Mouse (Mus musculus) hematopoietic stem cell, adult 5-6 weeks (primary cell): Measurements from ENCODE around the gene Mrpl42. TPM values are rescaled to one million over a fixed set of nuclear protein-coding genes. Genes with fewer than 3 reads are reported as not detected.

Source experiments
- ATAC-seq, 2 experiments: fragments of 125-278 bp in 1 of 2; replicated peaks in 1 of 2; 2 replicates each; pipeline ENCODE4 v1.8.0; 2016 to 2017; ENCODE audit warnings: inconsistent platforms in 2 of 2, mild to moderate bottlenecking in 2 of 2, moderate number of reproducible peaks in 2 of 2, low read depth in 1 of 2, moderate TSS enrichment in 1 of 2; ENCODE audit not compliant: low FRiP score in 2 of 2, poor library complexity in 2 of 2, severe bottlenecking in 2 of 2, insufficient read depth in 1 of 2, low TSS enrichment in 1 of 2
- total RNA-seq: library from RNA; stranded (forward); fragments of 172-1452, 232-1000 nt; gene quantifications from 2 replicates; pipeline ENCODE4 v1.2.3, GENCODE M21; 2017

The Mrpl42 gene
- total RNA-seq, 1 experiment from 2014 or later: 186 TPM

DNA sequence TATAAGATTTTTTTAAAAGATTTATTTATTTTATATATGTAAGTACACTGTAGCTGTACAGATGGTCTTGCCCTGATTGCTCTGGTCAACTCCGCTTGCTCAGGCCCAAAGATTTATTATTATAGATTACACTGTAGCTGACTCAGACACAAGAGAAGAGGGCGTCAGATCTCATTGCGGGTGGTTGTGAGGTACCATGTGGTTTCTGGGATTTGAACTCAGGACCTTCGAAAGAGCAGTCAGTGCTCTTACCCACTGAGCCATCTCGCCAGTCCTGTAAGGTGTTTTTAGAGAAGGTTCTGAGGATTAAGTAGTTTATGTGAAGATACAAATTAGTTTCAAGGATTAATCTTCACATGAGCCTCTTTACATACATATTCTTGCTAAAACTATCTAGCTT lies 24.1 kb upstream of the Mrpl42 start:
- ATAC-seq: no peak

DNA sequence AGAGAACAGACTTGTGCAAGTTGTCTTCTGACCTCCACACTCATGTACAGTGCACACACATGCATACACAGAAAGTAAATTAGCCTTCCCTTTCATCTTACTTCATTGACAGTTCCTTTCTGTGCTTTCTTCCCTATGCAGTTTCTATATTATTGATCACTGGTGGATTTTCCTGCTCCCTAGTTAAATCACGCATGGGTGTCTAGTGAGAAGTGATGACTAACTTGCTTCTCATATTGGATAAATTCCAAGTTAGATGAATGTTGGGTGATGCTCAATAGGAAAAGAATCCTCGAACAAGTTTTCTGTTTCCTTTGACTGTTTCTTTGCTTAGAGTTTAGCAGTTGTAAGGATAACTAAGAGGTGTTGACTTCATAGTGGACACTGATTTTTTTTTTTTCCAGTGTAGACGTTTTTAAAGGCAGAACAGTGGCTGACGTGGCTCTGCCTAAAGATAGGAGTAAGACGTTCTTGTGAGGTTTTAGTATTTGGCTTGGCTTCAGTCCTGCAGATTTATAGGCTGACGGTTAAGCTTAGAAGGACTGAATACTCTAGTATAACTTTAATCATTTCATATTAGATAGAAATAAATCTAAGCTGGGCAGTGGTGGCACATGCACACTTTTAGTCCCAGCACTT lies 23.4 kb upstream of the Mrpl42 start:
- no peak for ATAC-seq

DNA sequence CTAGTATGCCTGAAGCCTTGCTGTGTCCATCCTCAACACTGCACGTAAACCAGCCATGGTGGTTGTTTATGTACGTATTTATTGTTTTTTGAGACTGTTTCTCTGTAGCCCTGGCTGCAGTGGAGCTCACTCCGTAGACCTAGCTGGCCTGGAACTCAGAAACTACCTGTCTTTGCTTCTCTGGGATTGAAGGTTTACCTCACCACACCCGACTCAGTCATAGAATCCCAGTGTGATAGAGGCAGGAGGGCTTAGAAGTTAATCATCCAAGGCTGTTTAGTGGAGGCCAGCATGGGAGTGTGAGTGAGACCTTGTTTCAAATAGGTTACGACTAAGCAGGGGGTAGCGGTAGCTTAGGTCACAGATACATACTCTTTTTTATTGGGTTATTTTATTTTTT lies 15.9 kb upstream of the Mrpl42 start:
- no peak for ATAC-seq

DNA sequence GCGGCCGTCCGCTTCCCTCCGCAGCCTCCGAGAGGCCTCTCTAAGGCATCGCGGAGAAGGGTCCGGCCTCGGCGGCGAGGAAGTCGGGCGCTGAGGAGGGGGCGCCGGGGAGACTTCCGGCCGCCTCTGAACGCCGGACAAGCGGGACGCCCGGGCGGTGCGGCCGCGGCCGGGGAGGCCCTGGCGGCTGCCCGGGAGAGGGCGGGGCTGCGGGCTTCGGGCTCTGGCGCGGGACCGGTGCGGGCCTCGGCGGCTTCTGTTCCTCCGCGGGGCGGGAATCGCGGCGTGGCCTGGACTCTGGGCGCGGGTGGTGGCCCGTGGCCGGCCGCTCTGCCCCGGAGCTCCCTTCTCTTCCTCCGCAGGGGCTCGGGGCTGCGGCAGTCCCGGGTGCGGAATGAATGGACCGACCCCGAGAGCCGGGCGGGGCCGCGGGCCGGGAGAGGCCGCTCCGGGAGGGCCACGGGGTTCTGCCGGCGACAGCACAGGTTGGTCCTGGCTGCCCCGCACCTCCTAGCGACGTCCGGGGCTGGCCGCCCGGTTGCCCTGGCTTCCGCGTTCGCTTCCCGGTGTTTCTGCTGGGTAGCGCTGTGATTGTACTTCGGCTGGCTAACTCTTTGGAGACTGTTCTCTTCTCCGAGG lies 13.7 kb upstream of the Mrpl42 start:
- 0 out of 4 replicates have a peak, but pooled peaks of 1 of the 2 experiments have one; percentile 5 for ATAC-seq

DNA sequence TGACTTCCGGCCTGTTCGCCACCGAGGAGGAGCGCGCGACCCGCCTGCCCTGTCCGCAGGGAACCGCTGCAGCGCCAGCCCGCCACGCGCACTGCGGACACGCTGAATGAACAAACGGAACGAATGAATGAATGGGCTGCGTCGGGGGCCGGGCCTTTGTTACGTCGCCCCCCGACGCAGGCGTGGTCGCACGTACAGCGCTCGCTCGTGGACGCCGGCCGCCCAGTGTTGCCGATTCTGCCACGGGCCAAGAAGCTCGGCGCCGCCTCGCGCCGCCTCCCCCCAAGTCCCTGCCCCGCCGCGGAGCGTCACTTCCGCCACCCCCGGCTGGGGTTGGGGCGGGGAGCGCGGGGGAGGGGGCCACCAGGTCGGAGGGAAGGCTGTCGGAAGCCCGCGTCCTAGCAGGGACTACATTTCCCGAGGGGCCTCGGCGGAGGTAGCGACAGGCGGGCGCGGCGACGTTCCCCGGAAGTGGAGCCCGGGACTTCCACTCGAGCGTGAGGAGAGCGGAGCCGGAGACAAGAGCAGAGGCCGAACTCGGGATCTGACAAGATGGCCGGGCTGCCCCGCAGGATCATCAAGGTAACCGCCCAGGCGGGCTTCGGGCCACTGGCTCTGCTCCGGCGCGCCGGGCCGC lies 13.0 kb upstream of the Mrpl42 start, which contains the start of gene Ube2n:
Ube2n (plus strand) TSS at position 490 of the 637 bp plus-strand sequence.
- peak; percentile 90 to 94 for ATAC-seq

DNA sequence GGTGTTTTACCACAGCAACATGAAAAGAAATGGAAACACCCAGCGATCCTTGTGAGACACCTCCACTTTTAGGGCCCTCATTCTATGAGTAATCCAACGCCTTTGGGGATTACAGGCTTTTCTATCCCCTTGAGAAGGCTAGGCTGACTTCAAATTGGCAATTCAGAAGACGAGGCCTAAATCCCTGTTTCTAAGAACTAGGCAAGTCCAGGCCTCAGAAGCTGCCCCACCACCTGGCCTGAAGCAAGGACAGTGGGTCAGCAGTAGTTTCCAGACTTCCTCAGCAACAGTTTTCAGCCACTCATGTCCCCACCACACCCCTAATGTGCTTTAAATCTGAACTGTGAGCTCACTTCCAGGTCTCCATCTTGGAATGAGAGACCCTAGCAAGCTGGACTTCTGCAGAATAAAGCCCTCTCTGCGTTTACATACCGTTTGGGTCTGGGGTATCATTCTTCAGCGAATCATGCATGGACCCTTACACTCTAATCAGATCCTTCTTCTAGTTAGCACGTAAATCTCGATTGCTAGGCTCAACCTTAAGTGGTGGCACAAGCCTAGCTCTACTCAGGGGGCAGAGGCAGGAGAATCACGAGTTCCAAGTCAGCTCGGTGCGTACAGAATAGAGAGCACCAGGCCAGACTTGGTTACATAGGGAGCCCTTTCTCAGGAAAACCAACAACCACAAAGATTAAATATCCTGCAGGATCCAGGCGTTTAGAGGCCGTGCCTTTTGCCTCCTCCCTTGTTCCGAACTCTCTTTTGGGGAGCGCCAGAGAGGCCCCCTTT lies 12.2 kb upstream of the Mrpl42 start:
- ATAC-seq: no peak

DNA sequence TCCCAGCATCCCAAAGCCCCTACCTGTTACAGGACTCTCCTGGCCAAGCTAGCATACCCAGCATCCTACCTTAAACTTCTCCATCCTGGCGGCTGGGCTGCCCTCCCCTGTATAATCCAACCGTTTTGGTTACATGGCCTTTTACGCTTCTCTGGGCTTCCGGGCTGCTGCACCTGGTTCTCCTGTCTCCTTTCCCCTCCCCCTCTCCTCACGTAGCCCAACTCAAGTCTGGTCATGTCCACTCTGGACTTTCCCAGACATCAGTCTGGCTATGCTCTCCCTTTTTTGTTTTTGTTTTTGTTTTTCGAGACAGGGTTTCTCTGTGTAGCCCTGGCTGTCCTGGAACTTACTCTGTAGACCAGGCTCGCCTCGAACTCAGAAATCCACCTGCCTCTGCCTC lies 10.9 kb upstream of the Mrpl42 start:
- ATAC-seq: no peak

DNA sequence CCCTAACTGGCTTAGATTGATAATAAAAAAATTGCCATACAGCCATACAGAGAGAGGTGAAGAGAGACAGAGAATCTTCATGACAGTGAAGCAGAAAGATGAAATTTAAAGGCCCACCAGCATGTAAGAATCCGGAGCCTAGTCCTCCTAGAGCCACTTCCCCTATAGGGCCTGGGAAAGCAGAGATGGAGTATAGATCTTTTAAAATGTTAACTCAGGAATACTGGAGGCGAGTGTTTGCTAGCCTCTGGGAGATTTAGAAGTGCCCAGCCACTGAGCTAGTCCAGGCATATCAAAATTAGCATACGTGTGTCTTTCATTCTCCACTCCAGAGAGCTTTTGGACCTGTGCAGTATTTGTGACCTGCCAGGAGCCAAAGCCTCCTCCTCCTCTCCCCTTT lies 7.5 kb upstream of the Mrpl42 start:
- ATAC-seq: no peak

DNA sequence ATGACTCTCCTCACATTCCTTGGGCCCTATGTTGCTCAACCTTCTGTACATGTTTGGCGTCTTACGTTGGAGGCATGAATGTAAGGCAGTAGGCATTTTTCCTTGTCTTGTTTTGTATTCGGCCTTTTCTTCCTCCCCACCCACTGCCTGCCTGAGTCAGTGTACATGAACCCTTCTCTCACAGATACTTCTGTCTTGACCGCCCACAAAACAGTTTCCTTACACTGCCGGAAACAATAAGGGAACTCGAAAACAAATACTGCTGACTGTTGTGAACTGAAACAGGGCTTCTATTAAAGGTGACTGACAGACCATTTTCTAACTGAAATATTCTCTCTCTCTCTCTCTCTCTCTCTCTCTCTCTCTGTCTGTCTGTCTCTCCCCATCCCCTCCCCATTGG lies 7.1 kb upstream of the Mrpl42 start:
- peak; percentile 58 to 62; a peak in 2 of 4 replicates for ATAC-seq

DNA sequence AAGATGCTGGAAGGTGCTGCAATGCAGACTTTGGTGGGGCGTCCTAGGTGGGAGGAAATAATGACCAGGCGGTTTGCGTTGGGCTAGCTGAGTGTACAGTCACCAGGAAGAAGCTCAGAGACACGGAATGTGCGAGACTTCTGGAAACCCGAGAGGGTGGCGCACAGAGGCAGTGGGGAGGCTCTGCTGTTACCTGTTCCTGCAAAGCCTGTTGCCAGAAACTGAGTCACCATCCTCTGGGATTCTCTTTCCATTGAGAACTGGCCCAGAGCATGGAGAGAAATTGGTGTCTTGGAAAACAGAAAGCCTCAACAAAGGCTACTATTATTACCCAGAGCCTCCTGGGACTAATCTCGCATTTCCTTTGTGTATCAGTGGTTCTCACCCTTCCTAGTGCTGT lies 6.4 kb upstream of the Mrpl42 start:
- no peak for ATAC-seq

DNA sequence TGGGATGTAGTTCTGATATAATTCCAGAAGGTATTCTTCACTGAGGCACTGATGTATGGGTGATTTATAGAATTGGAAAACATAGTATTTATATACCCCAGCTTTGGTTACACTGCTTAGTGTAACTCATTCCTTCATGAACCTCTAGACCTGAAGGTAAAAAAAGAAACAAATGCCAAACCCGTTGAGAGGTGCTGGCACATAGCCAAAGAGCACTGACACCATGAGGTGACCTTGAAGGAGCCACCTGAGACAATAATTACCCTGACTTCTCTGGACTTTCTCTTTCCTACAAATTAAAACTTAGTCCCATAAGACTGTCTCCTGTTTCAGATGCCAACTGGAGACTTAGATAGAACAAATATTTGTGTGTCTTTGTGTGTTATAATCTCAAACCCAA lies 2.6 kb upstream of the Mrpl42 start:
- ATAC-seq: no peak

DNA sequence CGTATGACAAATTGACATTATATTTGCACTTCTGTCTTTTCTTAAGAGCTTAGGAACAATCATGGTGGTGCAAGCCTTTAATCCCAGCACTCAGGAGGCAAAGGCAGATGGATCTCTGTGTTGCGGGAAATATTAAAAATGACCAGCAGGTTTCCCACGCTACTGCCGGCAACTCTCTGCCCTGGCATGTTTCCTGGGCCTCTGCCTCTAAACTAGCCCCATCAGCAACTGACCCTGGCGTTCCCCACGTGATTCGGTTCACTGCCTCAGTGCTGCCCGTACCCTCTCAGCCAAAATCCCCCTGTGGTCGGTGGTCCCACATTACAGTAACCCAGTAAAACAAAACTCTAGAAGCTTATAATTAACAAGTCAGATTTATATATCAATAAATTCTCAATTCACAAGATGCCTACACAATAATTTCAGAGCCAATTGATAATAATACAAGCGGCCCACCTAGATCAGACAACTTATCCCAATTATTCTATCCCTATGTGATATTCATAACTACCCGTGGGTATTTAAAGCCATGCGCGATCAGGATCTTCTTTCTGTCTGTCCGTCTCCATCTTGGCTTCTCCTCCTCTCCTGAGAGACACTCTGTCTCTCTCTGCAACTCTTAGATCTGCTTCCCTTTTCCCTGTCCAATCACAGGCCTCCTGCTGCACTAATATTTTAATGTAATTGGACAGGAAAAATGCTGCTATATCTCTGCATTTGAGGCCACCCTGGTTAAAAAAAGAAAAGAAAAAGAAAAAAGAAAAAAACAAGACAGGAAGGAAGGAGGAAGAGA lies 1.9 kb upstream of the Mrpl42 start:
- no peak for ATAC-seq

DNA sequence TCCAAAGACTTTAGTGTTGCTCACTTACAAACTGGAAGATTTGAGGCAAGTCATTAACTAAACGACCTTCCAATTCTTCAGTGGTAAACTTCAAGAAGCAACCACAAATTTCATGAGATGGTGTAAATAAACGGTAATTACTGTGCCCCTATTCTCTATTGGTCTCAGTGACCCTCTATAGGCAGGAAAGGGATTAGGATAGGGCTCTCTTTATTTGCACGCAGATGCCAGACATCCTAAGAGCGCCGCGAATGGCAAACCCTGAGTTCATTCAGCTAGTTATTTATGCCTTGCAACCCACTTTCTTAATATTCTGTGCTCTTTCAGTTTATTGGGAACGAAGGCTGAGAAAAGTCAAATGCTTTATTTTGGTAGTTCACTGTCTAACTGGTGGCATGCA lies 707 bp downstream of the Mrpl42 start:
- ATAC-seq: no peak

DNA sequence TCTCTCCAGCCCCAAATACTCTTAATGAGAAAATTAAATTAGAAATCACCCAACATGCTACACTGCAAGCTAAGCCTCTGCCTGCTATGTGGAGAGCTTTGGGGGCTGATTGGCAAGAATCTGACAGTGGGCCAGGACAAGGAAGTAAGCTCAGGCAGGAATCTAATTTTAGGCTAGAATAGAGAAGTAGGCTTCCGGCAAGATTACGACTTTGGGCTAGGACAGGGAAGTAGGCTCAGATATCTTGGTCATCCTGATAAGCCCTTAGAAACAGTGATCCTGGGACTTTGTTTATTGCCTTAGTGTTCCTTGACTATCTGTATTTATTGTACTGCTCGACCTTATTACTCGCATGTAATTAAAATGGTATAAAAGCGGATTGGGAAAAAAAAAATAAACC lies 7.5 kb downstream of the Mrpl42 start:
- no peak for ATAC-seq

DNA sequence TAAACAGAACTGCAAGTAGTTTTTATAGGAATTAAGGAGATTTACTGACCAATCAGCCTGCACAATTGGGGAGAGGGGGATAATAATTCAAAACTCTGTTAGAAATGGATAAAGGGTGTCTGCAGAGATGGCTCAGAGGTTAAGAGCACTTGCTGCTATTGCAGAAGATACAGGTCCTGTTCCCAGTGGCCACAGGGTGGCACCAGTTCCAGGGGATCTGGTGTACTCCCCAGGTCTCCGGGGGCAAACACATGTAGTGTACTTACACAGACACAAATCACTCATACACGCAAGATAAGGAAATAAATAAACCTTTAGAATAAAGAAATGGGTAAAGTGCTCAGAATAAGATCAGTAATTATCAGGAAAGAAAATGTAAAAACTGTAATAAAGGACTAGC lies 12.1 kb downstream of the Mrpl42 start:
- ATAC-seq: no peak

DNA sequence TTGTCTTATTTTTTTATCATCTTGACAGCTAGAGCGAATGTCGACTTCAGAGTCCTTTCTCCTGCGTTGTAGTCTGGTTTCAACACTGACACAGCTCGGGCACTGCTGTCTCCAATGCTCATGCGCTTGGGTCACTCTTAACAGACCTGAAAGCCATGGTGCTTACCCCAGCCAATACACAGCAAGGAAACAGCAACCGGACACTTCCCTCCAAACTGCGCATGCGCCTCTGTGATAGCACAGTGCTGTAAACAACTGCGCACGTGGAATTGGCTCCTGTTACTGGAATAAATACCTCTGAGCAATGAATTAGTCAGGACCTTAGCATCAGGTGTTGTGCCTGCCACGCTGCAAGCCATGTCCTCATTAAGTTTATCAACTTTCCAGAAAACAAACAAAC lies 24.2 kb downstream of the Mrpl42 start:
- no peak for ATAC-seq

DNA sequence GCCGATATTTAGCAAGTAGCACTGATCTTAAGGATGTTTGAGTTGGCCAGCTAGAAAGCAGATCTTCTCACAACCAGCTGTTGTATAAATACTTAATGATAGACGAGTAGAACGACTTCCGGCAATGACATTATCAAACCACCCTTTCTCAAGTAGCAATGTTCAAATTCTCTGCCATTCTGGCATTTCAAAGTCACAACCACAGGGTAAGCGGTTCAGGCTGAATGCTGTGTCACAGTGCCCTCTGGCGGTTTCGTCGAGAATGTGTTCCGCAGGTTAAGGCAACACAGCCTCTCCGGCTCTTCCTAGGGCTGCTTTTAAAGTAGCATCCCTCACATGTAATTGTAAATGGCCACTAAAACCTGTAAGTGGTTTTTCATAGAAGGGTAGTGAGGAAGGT lies 25.8 kb downstream of the Mrpl42 start:
- ATAC-seq: peak; percentile 76 to 91
